Mouse (Mus musculus): ENCODE results near the gene Stard3nl. TPM values are rescaled to one million over a fixed set of nuclear protein-coding genes. Genes with fewer than 3 reads are reported as not detected.

The Stard3nl gene
- 14.0 to 28.5 TPM (median 20.9 TPM) in 4 replicates for total RNA-seq (2023; ENCODE audit: inconsistent age)

GRCm38 (mm10) chr13:19395688-19396354 is at the start of gene Stard3nl:
Gene Stard3nl, minus strand, starts transcription at chr13:19395795.

Other genes with a start within 250 kb of the Stard3nl start
- not detected in 4 replicates for gene Epdr1, start 224.1 kb upstream of the Stard3nl start, total RNA-seq (2023; ENCODE audit: inconsistent age)
- not detected in 4 replicates for gene Sfrp4, start 227.3 kb upstream of the Stard3nl start, total RNA-seq (2023; ENCODE audit: inconsistent age)